Mouse (Mus musculus): ENCODE data around the gene Tmem183a. TPM values are rescaled to one million over a fixed set of nuclear protein-coding genes. Genes with fewer than 3 reads are reported as not detected.

The Tmem183a gene
- polyA plus RNA-seq, 1 experiment from 2014 or later = 60.6 TPM

DNA sequence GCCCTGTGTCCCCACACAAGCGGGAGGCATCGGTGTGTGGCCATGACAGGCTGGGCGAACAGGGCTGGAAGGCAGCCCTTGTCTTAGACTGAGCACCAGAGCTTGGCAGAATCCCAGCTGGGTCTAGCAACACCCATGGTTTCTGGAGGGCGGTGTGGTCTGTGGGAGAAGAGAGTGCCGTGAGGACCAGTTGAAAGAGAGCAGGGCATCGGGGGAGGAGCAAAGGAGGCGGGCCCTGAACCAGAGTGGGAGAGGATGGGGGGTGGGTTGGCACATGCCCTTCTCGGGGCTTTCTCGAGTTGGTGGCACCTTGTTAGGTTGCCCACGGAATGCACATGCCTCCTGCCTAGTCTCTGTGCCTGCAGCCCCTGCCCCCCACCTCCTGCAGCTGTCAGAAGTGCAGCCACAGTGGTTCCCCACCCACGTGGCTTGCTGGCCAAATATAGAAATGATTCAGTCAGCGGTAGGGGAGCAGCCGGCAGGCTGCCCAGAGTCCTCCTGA is 29.0 kb downstream of the Tmem183a start, which contains the start of gene Ppfia4:
Gene Ppfia4, minus strand, starts transcription at position 159 of the 502 bp plus-strand sequence.
- H3K4me2 ChIP-seq (replicated peaks; ENCODE audit: low read depth) = 0 out of 2 replicates have a peak within 1 kb of the TSS, but pooled peaks have one; percentile 17

DNA sequence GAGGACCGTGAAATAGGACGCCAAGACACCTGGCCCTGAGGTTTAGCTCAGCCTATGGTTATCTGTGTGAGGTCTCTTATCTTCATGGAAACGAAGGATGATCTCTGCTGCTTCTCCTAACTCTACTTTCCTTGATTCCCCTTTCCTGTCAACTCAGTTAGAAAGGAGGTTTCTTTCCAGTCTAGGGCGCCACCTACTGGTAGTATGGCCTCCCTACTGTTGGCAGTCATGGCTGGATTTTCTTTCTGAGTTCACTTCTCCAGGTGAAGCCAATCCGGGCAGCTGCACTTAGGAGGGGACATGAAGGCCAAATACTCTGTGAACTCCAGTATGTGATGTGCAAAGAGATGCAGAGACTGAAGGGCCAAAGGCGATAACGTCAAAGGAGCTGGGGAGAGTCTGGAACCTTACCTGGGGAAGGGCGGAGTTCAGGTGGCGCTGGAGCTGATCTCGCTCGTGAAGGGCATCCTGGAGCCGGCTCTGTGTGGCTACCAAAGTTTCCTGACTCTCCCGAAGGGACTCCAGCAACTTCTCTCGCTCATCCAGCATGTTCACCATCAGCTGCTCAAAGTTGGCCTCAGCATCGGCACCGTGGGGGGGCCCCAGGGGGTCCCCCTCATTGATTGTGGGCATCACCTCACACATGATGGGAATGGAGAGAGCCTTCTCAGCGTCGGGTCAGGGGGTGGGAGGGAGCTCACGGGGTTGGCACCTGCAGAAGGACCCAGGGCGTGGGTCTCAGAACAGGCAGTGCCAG is 29.7 kb downstream of the Tmem183a start:
- H3K4me3 ChIP-seq (ENCODE audit: low read depth, low read length) = no peak overlapping the region
- H3K4me1 ChIP-seq (replicated peaks; ENCODE audit: control insufficient read depth, insufficient read depth, low read length) = no peaks in the 10 kb centered on the region
- no peaks in the 10 kb centered on the region for H3K36me3 ChIP-seq (ENCODE audit: control insufficient read depth, insufficient read depth)
- H3K9ac ChIP-seq (ENCODE audit: low read depth, low read length) = no peak overlapping the region
- peak; percentile 97 for TF ChIP-seq CTCF (IDR thresholded peaks at IDR 0.05; ENCODE audit: low read depth)
- H3K27me3 ChIP-seq (replicated peaks; ENCODE audit: control insufficient read depth, insufficient read depth, low read length) = no peaks in the 10 kb centered on the region
- 0 out of 2 replicates have a peak, but pooled peaks have one; percentile 4 for ATAC-seq
- WGBS = 48% methylated on average over 20 of the region's 20 CpGs
- H3K27ac ChIP-seq (ENCODE audit: low read depth, low read length) = no peak overlapping the region
- no peaks in the 10 kb centered on the region for H3K9me3 ChIP-seq (ENCODE audit: control insufficient read depth)
- no peak overlapping the region for H3K4me2 ChIP-seq (replicated peaks; ENCODE audit: low read depth)

More for the DNA sequence above, 29.0 kb downstream of the Tmem183a start, which contains the start of gene Ppfia4:
- no peaks in the 10 kb centered on the region for H3K9me3 ChIP-seq (ENCODE audit: control insufficient read depth)
- 46% methylated on average over 13 of the region's 13 CpGs for WGBS
- no peaks in the 10 kb centered on the region for H3K27me3 ChIP-seq (replicated peaks; ENCODE audit: control insufficient read depth, insufficient read depth, low read length)
- H3K4me3 ChIP-seq (ENCODE audit: low read depth, low read length) = no peak within 1 kb of the TSS
- no peak within 1 kb of the TSS for H3K27ac ChIP-seq (ENCODE audit: low read depth, low read length)
- peak; percentile 35; the same call in 1 of the 2 replicates for ATAC-seq
- TF ChIP-seq CTCF (IDR thresholded peaks at IDR 0.05; ENCODE audit: low read depth) = no peak
- H3K4me1 ChIP-seq (replicated peaks; ENCODE audit: control insufficient read depth, insufficient read depth, low read length) = no peaks in the 10 kb centered on the region
- H3K9ac ChIP-seq (ENCODE audit: low read depth, low read length) = no peak within 1 kb of the TSS
- no peaks in the 10 kb centered on the region for H3K36me3 ChIP-seq (ENCODE audit: control insufficient read depth, insufficient read depth)

DNA sequence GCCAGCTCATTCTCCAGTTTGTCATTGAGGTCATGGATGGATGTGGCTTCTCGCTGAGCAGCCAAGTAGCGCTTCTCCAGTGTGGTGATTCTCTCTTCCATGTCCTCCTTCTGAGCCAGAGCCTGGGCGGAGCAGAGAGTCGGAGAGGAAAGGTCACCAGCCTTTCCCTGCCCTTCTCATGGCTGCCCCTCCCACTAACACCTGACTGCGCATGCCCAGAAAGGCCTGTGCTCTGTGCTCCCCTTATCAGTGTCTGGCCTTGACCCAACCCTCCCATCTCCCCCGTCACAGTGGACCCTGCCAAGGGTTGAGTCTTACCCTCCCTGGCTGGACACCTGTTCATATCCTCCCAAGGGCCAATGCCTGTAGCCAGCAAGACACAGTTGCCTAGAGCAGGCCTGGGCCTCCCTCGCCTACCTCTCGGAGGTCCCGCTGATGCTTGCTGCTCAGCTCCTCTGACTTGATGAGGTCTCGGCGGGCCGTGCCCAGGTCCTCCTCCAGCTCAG is 34.9 kb downstream of the Tmem183a start:
- Histone ChIP-seq H3K36me3 (ENCODE audit: control insufficient read depth, insufficient read depth) (no peaks in the 10 kb centered on the region), H3K27me3 (replicated peaks; ENCODE audit: control insufficient read depth, insufficient read depth, low read length) (no peaks in the 10 kb centered on the region), H3K4me2 (replicated peaks; ENCODE audit: low read depth) (no peak overlapping the region), H3K9ac (ENCODE audit: low read depth, low read length) (no peak overlapping the region), H3K4me3 (ENCODE audit: low read depth, low read length) (no peak overlapping the region), H3K9me3 (ENCODE audit: control insufficient read depth) (no peaks in the 10 kb centered on the region), H3K4me1 (replicated peaks; ENCODE audit: control insufficient read depth, insufficient read depth, low read length) (no peaks in the 10 kb centered on the region), H3K27ac (ENCODE audit: low read depth, low read length) (no peak overlapping the region)
- WGBS = 81% methylated on average over 12 of the region's 12 CpGs
- no peak for TF ChIP-seq CTCF (IDR thresholded peaks at IDR 0.05; ENCODE audit: low read depth)
- ATAC-seq = no peak

DNA sequence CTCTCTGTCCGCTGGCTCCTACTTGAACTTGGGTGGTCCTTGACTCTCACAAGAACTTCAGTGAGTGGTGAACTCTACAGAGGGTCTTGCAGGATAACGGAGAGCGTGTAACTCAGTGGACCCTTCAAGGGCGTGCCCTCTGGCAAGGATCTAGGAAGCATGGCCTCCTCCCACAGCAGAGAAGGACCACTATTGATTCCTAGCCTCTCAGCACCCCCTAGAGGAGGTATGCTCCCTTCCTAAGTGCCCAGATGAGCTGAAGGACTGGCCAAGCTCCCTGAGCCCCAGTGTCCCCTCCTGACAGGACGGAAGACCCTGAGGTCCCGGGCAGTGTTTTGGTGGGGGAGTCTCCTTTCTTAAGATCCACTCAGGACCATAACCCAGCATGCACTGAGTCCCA is 39.2 kb downstream of the Tmem183a start:
- Histone ChIP-seq H3K27ac (ENCODE audit: low read depth, low read length) (no peak overlapping the region), H3K9me3 (ENCODE audit: control insufficient read depth) (no peaks in the 10 kb centered on the region), H3K4me2 (replicated peaks; ENCODE audit: low read depth) (no peak overlapping the region), H3K27me3 (replicated peaks; ENCODE audit: control insufficient read depth, insufficient read depth, low read length) (no peaks in the 10 kb centered on the region), H3K4me3 (ENCODE audit: low read depth, low read length) (no peak overlapping the region), H3K9ac (ENCODE audit: low read depth, low read length) (no peak overlapping the region), H3K4me1 (replicated peaks; ENCODE audit: control insufficient read depth, insufficient read depth, low read length) (no peaks in the 10 kb centered on the region), H3K36me3 (ENCODE audit: control insufficient read depth, insufficient read depth) (no peaks in the 10 kb centered on the region)
- no peak for ATAC-seq
- WGBS = 82% methylated on average over 6 of the region's 6 CpGs
- peak; percentile 69 for TF ChIP-seq CTCF (IDR thresholded peaks at IDR 0.05; ENCODE audit: low read depth)

DNA sequence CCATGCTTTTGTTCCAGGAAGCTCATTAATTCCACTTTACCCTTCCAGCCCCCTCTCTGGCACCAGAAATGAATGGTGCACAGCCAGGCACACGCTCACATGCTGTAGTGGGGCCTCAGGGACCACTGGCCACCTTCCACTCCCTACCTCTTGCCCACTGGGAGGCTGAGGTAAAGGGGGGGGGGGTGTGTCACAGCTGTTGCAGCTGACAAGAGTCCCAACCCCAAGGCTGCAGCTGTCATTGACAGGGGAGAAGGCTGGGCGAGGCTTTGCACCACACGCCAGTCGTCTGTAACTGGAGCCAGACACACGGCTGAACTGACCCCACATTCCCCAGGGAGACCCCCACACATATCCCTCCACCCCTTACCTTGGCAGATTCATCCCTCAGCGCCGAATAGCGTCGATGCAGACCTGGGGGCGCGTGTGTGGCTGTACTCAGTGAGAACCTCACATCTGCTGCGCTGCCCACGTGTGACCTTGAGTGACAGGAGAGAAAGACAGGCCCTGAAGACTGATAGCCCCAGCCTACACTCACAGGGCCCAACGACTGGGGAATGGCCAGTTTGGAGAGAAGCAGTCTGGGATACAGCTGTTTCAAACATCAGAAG is 41.0 kb downstream of the Tmem183a start:
- no peak overlapping the region for H3K4me3 ChIP-seq (ENCODE audit: low read depth, low read length)
- ATAC-seq = no peak
- WGBS = 71% methylated on average over 14 of the region's 14 CpGs
- no peak overlapping the region for H3K9ac ChIP-seq (ENCODE audit: low read depth, low read length)
- H3K27me3 ChIP-seq (replicated peaks; ENCODE audit: control insufficient read depth, insufficient read depth, low read length) = no peaks in the 10 kb centered on the region
- no peak overlapping the region for H3K4me2 ChIP-seq (replicated peaks; ENCODE audit: low read depth)
- H3K9me3 ChIP-seq (ENCODE audit: control insufficient read depth) = no peaks in the 10 kb centered on the region
- no peaks in the 10 kb centered on the region for H3K4me1 ChIP-seq (replicated peaks; ENCODE audit: control insufficient read depth, insufficient read depth, low read length)
- no peaks in the 10 kb centered on the region for H3K36me3 ChIP-seq (ENCODE audit: control insufficient read depth, insufficient read depth)
- no peak for TF ChIP-seq CTCF (IDR thresholded peaks at IDR 0.05; ENCODE audit: low read depth)
- no peak overlapping the region for H3K27ac ChIP-seq (ENCODE audit: low read depth, low read length)

DNA sequence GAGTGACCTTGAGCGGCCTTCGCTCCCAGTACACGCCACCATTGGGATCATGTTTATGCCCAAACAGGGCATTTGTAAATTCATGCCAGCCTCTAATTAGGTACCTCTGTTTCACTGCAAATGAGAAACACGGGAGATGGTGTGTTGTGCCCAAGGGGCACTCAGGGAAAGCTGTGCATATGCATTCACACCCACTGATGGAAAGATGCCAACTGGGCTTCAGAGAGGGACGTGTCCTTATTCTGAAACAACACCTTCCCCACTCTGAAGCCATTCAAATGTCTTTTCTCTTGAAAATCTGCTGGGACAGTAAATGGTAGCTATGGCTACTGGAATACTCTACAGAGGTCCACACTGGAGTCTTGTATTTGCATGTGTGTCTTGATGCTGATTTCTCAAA is 43.5 kb downstream of the Tmem183a start:
- TF ChIP-seq CTCF (IDR thresholded peaks at IDR 0.05; ENCODE audit: low read depth) = no peak
- 91% methylated on average over 5 of the region's 5 CpGs for WGBS
- H3K4me1 ChIP-seq (replicated peaks; ENCODE audit: control insufficient read depth, insufficient read depth, low read length) = no peaks in the 10 kb centered on the region
- no peaks in the 10 kb centered on the region for H3K27me3 ChIP-seq (replicated peaks; ENCODE audit: control insufficient read depth, insufficient read depth, low read length)
- H3K36me3 ChIP-seq (ENCODE audit: control insufficient read depth, insufficient read depth) = no peaks in the 10 kb centered on the region
- no peak overlapping the region for H3K4me3 ChIP-seq (ENCODE audit: low read depth, low read length)
- no peaks in the 10 kb centered on the region for H3K9me3 ChIP-seq (ENCODE audit: control insufficient read depth)
- H3K4me2 ChIP-seq (replicated peaks; ENCODE audit: low read depth) = no peak overlapping the region
- no peak for ATAC-seq
- H3K27ac ChIP-seq (ENCODE audit: low read depth, low read length) = no peak overlapping the region
- H3K9ac ChIP-seq (ENCODE audit: low read depth, low read length) = no peak overlapping the region

All from intestine, postnatal 0 days (tissue).